Mouse (Mus musculus): ENCODE measurements around the gene Sppl2b.

The Sppl2b gene

DNA sequence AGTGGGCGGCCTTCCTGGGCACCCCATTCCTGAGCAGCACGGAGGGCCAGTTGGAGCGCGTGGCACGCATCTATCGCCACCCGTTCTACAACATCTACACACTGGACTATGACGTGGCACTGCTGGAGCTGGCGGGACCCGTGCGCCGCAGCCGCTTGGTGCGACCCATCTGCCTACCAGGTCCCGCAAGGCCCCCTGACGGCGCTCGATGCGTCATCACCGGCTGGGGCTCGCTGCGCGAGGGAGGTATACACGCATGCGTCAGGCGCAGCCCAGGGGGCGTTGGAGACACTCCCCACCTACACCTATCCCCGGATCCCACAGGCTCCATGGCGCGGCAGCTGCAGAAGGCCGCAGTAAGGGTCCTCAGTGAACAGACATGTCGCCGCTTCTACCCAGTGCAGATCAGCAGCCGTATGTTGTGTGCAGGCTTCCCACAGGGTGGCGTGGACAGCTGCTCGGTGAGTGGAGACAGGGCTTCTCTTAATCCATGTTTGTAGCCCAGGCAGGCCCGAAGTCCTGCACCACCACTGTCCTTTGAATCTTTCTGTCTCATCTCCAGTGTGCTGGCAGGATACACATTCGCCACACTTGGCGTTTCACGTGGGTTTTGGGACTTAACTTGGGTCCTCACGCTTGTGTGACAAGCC lies 42.9 kb downstream of the Sppl2b start:
- DNase-seq (ENCODE audit: low spot score), result peak; percentile 28

GRCm38 (mm10) chr10:80899074-80899473 lies 44.0 kb downstream of the Sppl2b start:
- DNase-seq (ENCODE audit: low spot score), result no peak

GRCm38 (mm10) chr10:80899591-80900317 lies 44.7 kb downstream of the Sppl2b start:
- no peak for DNase-seq (ENCODE audit: low spot score)

GRCm38 (mm10) chr10:80900318-80901247 lies 45.5 kb downstream of the Sppl2b start, which contains the start of gene Timm13:
TSS of gene Timm13 (minus strand) at chr10:80900969.
- DNase-seq (ENCODE audit: low spot score), result peak; percentile 100

GRCm38 (mm10) chr10:80901409-80902272 lies 46.6 kb downstream of the Sppl2b start:
- no peak for DNase-seq (ENCODE audit: low spot score)

- DNase-seq (ENCODE audit: low spot score), result no peak
Measured at GRCm38 (mm10) chr10:80902273-80902940, 47.3 kb downstream of the Sppl2b start.

GRCm38 (mm10) chr10:80903282-80903681 lies 48.2 kb downstream of the Sppl2b start:
- no peak for DNase-seq (ENCODE audit: low spot score)

DNA sequence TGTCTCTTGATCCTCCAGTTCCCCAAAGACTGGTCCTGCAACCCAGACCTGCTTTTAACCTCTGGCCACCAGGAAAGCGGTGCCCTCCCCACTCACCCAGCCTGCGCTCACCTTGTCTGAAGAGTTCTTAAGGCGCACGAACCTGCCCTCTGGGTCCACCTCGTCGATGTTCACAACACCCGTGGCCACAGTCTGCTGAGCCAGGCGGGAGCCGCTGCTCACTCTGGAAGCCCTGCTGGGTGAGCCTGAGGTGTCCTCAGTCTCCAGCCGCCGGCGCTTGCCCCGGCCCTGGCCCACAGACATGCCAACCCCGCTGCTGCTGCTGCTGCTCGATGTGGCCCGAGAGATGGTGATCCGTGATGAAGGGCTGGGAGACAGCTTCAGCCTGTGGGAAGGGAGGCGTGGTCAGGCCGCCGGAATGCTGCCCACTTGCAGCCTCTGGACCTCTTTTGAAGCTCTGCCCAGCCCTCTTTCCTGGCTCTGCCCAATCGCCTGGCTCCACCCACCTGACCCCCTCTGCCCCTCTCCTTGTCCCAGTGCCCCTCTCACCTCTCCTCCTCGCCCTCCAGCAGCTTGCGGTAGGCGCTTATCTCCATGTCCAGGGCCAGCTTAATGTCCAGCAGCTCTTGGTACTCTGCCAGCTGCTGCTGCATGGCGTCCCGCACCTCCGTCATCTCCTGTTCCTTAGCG lies 49.1 kb downstream of the Sppl2b start:
- no peak for DNase-seq (ENCODE audit: low spot score)

GRCm38 (mm10) chr10:80904709-80905108 lies 49.6 kb downstream of the Sppl2b start:
- DNase-seq (ENCODE audit: low spot score), result peak; percentile 49

GRCm38 (mm10) chr10:80909375-80910162 lies 54.5 kb downstream of the Sppl2b start:
- DNase-seq (ENCODE audit: low spot score), result no peak

- no peak for DNase-seq (ENCODE audit: low spot score)
Measured at GRCm38 (mm10) chr10:80911354-80911753, 56.3 kb downstream of the Sppl2b start.

DNA sequence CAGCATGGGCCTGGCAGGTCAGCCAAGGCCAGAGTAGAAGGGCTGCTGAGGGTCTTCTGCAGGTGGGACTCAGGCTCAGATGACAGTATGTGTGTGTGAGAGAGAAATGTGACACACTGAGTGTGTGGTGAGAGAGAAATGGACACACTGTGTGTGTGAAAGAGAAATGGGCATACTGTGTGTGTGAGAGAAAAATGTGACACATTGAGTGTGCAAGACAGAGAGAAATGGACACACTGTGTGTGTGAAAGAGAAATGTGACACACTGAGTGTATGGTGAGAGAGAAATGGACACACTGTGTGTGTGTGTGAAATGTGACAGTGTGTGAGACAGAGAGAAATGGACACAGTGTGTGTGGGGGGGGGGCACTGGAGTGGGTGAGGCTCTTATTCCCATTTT lies 56.8 kb downstream of the Sppl2b start:
- DNase-seq (ENCODE audit: low spot score), result no peak

DNA sequence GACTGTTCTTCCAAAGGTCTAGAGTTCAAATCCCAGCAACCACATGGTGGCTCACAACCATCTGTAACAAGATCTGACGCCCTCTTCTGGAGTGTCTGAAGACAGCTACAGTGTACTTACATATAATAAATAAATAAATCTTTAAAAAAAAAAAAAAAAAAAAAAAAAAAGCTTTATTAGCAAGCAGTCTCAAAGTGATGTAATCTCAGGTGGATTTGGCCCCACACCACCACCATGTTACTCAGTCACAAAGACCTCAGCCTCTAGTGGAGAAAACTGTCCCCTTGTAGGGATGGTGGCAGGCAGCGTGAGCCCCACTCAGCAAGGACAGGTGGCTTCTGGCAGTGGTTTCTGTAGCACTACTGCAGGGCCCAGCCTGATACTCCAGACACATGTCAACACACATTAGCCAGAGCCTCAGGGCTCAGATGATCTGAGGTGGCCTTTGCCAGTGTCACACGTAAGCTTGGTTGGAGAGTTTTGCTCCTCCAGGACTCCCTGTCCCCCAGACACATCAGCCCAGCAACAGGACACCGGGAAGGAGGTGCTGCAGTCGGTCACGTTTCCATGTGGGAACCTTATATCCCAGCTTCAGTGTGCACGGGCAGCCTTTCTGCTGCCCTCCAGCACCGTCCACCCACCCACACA lies 58.4 kb downstream of the Sppl2b start:
- no peak for DNase-seq (ENCODE audit: low spot score)

GRCm38 (mm10) chr10:80914253-80914656 lies 59.2 kb downstream of the Sppl2b start:
- DNase-seq (ENCODE audit: low spot score), result no peak

GRCm38 (mm10) chr10:80915260-80915659 lies 60.2 kb downstream of the Sppl2b start:
- DNase-seq (ENCODE audit: low spot score), result no peak

DNA sequence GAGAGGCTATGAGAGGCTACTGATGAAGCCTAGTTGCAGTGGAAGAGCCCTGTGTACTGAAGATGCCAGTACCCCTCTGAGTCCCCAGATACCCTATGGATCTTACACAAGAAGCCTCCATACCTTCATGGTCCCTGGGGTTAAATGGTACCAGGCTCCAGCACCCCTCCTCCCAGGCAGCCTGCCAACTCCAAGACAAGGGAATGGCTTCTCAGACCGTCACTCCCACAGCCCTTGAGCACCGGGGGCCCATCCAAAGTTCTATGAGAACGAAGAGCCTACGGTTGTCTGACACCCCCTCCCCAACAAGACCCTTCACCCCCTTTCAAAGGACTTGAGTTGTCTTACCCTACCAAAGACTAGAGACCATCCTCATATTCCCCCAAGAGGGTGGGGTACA lies 60.7 kb downstream of the Sppl2b start:
- DNase-seq (ENCODE audit: low spot score), result no peak

GRCm38 (mm10) chr10:80917336-80917778 lies 62.3 kb downstream of the Sppl2b start:
- DNase-seq (ENCODE audit: low spot score), result peak; percentile 85

DNA sequence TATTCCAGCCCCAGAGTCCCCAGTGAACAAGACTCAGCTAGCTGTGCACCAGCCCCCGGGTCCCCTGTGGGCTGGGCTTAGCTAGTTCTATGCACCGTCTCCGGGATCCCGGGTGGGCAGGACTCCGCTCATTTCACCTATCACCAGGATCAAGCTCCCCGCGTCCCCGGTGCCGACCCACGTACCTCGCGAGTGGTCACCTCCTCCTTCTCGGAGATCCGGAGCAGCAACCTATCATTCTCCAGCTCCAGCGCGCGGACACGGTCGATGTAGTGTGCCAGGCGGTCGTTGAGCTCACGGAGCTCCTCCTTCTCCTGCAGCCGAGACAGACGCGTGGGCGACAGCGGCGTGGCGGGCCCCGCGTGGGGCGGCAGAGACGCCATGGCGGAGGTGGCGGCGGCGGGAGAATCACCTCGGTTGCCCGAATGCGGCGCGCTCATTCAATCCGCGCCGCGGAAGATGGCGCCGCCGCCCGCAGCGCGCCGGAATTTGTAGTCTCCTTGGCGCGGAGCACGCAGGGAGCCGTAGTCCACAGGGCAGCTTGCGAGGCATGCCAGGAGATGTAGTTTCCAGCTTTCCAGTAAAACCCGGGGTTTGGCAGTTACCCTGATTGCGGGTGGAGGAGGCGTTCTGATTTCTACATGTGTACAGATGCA lies 62.8 kb downstream of the Sppl2b start, which contains the start of gene Lmnb2:
TSS of gene Lmnb2 (minus strand) at position 467 of the 656 bp plus-strand sequence.
- DNase-seq (ENCODE audit: low spot score), result peak; percentile 59
